ENCODE assay signal across 13 mouse cellular contexts in the genomic region with DNA sequence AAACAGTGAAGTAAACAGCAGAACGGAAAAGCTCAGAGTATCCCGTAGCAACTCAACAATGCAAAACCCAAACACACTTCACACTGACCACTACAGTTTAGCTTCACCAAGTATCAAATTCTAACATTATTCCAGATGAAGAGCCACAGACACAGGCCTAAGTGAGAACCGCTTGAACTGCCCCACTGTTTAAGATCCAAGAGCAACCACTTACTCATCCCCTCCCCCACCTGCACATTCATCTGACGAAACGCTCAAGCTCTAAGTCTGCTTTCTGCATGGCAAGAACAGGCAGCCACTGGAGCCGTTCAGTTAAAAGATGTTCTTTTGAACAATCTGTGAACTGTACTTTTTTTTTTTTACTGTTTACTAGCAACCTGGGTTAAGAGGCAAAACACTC. TPM values are rescaled to one million over a fixed set of nuclear protein-coding genes. Genes with fewer than 3 reads are reported as not detected.
A peak's percentile ranks its signal among the peaks of the same experiment; 100 is the strongest.
DNase-seq lines count a peak whose midpoint lies in the region; ATAC-seq lines count a peak whose summit lies in the region.
"Had no signal": no experiment of that assay in that cellular context is flagged by ENCODE, and none has a peak within 500 bp of the region (broad histone marks: within the 10 kb centered on the region; RNA-seq: fewer than 3 reads in every experiment).

No protein-coding gene starts in this region.

- H3K27ac ChIP-seq in forebrain, embryonic 10.5 days, result 0 out of 2 replicates have a peak overlapping the region, but pooled peaks have one; percentile 4
- no peak overlapping the region for H3K27ac ChIP-seq in hindbrain, embryonic 14.5 days
- H3K27ac ChIP-seq: embryonic facial prominence, embryonic 13.5 days had no signal

- 41% methylated on average over 6 of the region's 6 CpGs for WGBS in forebrain, embryonic 10.5 days
- 39% methylated on average over 6 of the region's 6 CpGs for WGBS in hindbrain, embryonic 14.5 days

- DNase-seq in lung, postnatal 36 days, result peak; percentile 47
- no peak for DNase-seq in lung, postnatal 10 days
- peak; percentile 17 for DNase-seq in forebrain, embryonic 10.5 days (ENCODE audit: extremely low spot score, low spot score)
- DNase-seq in hindbrain, embryonic 14.5 days (ENCODE audit: low spot score), result peak; percentile 53
- DNase-seq in thymus, postnatal 10 days (ENCODE audit: low spot score in 2 of 2), result peak; percentile 20 to 38
- no peak for DNase-seq in kidney, adult 18-20 months
- DNase-seq in layer of hippocampus, postnatal 10 days (ENCODE audit: low spot score in 2 of 2), result no peak
- DNase-seq: gastrocnemius, postnatal 10 days; heart, postnatal 4 days; kidney, postnatal 10 days; liver, postnatal 0 days; right cerebral cortex, postnatal 14 days had no signal

- no peak overlapping the region for H3K4me2 ChIP-seq in hindbrain, embryonic 14.5 days (replicated peaks)
- H3K4me2 ChIP-seq: embryonic facial prominence, embryonic 13.5 days had no signal

- ATAC-seq in hindbrain, embryonic 14.5 days (ENCODE audit: low FRiP score), result peak; percentile 61; the same call in 1 of the 2 replicates
- ATAC-seq: liver, postnatal 0 days had no signal

- no peak overlapping the region for H3K9ac ChIP-seq in hindbrain, embryonic 14.5 days
- H3K9ac ChIP-seq: embryonic facial prominence, embryonic 13.5 days; liver, postnatal 0 days had no signal

- peaks cover 7% of the 10 kb centered on the region; the same call in 1 of the 2 replicates for H3K36me3 ChIP-seq in forebrain, embryonic 10.5 days (replicated peaks)
- no peaks in the 10 kb centered on the region for H3K36me3 ChIP-seq in hindbrain, embryonic 14.5 days (replicated peaks; ENCODE audit: control insufficient read depth, insufficient read depth)
- H3K36me3 ChIP-seq: embryonic facial prominence, embryonic 13.5 days had no signal

- peaks cover 66% of the 10 kb centered on the region for H3K4me1 ChIP-seq in forebrain, embryonic 10.5 days
- H3K4me1 ChIP-seq in hindbrain, embryonic 14.5 days (replicated peaks; ENCODE audit: control insufficient read depth, insufficient read depth, low read length), result no peaks in the 10 kb centered on the region

- no peaks in the 10 kb centered on the region for H3K9me3 ChIP-seq in forebrain, embryonic 10.5 days
- H3K9me3 ChIP-seq in hindbrain, embryonic 14.5 days (ENCODE audit: control insufficient read depth, low read length), result no peaks in the 10 kb centered on the region
- H3K9me3 ChIP-seq: embryonic facial prominence, embryonic 13.5 days had no signal

- H3K4me3 ChIP-seq in forebrain, embryonic 10.5 days, result no peak overlapping the region
- no peak overlapping the region for H3K4me3 ChIP-seq in hindbrain, embryonic 14.5 days (replicated peaks; ENCODE audit: low read length)
- H3K4me3 ChIP-seq: embryonic facial prominence, embryonic 13.5 days had no signal

- H3K27me3 ChIP-seq in forebrain, embryonic 10.5 days (ENCODE audit: poor library complexity, severe bottlenecking), result no peaks in the 10 kb centered on the region
- no peaks in the 10 kb centered on the region for H3K27me3 ChIP-seq in hindbrain, embryonic 14.5 days (ENCODE audit: control insufficient read depth, insufficient read depth, low read length)
- H3K27me3 ChIP-seq: embryonic facial prominence, embryonic 13.5 days had no signal

RNA-seq across cellular contexts. Expression of a gene that starts 32.5 kb away (rescaled TPM):
- polyA plus RNA-seq in forebrain, embryonic 10.5 days (2016; fragmentation: Nextera tagmentation; extraction: Ambion mirVana), result 14.4 and 15.9 TPM in 2 replicates
- polyA plus RNA-seq in hindbrain, embryonic 14.5 days (2014; fragmentation: Nextera tagmentation; extraction: Ambion mirVana), result 6.4 and 7.0 TPM in 2 replicates
- total RNA-seq in layer of hippocampus, postnatal 10 days (2021), result 1 to 10 TPM; 7.4 to 9.2 TPM

Comparison
In these comparisons a context has a peak if more than half of its experiments do, and no peak if none do; other contexts are left out.
1. DNase-seq: peak in lung, postnatal 36 days (single experiment), forebrain, embryonic 10.5 days (single experiment), hindbrain, embryonic 14.5 days (single experiment) and thymus, postnatal 10 days (2 of 2); none in lung, postnatal 10 days (single experiment), kidney, adult 18-20 months (single experiment) and layer of hippocampus, postnatal 10 days (0 of 2).